Mouse (Mus musculus) fibroblast of lung, adult 2 months (primary cell): Measurements from ENCODE around the gene Cyth1.

Experiments used
- DNase-seq: peaks from one replicate; pipeline ENCODE4 v3.0.0-alpha.2; 2011; ENCODE audit warnings: low read depth

Cyth1 gene

DNA sequence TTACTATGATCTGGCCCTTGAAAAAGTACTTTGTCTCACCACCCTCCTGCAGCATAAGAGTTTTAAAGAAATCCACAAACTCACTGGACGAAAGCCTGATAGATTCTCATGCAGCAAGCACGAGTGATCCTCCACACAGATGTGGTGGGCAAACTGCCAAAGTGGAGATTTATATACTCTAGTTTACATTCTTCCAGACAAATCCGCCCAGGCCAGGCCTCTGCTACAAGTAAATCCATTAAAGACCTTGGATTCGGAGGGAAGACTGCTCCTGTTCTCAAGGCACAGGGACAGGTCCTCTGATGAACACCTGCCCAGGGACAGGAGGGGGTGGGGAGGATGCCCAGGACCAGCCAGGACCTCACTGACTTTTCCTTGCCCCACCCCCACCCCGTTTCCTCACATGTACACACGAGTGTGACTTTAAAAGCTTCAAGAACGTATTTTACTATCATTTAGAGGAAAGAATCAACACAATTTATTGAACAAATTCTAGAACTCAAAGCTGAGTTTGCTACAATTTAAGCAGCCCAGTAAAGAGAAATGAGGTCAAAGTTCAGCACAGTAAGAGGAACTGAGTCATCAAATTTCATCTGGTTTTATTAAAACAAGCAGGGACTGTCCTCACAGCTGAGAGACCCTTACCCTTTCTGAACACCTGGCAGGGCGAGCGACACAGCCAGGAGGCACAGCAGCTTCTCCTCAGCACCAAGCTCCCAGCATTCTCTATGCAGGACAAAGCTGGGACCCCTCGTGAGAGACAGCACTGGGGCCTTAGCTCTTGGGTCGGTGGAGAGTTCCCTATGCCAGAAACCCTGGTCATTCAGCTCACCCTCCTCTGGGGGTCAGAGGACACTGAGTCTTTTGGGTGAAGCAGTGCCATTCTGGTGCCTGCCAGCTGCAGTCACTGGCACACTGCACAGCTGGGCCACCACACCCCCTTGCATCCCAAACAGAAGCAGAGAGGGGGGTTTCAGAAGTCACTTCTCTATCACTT is 47.3 kb downstream of the Cyth1 start:
- no peak for DNase-seq

- no peak for DNase-seq
Measured at GRCm38 (mm10) chr11:118198296-118198600, 50.1 kb downstream of the Cyth1 start.

DNA sequence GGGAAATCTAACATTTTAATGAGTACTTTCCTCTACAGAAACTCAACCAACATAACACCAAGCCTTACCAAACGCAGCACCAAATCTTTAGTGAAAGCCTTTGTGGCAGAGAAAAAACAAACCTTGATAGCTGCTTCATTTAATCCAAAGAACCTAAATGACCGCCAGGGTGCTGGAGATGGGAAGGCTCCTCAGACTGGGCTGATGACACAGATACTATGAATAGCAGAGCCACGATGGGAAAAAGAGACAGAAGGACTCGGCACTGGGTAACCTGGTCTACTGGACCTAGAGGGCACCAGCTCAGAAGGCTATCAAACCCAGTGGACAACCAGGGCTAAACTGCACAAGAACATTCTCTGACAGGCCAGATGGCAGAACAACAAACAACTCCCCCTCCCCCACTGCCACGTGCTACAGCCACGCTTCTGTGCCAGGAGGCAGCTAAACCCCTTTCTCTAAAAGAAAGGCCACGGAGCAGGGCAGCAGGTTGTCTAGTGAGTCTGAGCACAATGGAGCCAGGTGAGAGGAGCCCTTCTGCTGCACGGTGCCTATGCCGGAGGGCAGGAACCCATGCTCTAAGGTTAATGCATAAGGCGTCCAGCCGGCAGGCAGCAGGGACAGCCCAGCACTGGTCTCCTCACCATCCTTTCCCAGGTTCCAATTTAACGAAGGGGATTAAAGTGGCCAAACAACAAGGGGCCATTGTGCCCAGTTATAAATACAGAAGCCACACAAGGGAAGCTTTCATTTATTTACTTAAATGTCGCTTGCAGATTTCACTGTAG is 50.7 kb downstream of the Cyth1 start:
- DNase-seq: no peak

GRCm38 (mm10) chr11:118196824-118197388 is 51.5 kb downstream of the Cyth1 start:
- no peak for DNase-seq

- DNase-seq: no peak
Measured at GRCm38 (mm10) chr11:118193390-118194147, 54.8 kb downstream of the Cyth1 start.

DNA sequence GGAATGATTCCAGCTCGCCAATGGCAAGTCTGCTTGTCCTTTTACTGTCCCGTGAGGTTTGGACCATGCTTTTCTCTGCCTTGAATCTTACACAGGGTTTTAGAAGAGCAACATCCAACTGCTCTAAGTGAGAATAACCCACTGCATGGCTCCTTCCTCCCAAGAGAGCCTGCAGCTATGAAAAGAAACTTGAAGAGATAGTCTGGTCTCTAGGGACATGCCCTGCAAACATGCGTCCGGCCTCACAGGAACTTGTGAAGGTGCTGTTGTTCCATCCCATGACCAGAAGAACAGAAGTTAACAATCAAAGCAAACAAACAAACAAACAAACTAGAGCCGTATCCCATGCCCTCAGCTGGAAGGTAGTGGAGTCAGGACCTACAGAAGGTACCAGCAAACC is 55.4 kb downstream of the Cyth1 start:
- no peak for DNase-seq

- DNase-seq: no peak
Measured at GRCm38 (mm10) chr11:118182768-118183167, 65.6 kb downstream of the Cyth1 start.

DNA sequence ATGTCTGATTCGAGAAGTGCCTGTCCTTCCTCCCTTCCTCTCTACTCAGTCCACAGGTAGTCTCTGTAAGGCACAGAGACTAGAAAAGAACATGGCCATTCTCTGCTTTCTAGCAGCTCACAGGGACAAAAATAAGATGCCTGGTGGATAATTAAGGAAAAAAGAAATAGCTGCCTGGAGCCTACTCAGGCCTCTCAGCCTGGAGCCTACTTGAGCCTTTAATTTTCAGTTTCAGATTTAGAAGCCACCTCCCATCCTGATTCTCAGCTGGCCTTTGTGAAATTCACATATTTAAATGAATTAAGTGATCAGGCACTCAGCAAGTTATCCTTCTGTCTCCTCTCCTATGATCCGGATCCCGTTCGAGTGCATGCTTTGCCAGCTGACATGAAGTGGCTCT is 66.0 kb downstream of the Cyth1 start:
- DNase-seq: no peak

- DNase-seq: no peak
Measured at GRCm38 (mm10) chr11:118180199-118180598, 68.2 kb downstream of the Cyth1 start.

DNA sequence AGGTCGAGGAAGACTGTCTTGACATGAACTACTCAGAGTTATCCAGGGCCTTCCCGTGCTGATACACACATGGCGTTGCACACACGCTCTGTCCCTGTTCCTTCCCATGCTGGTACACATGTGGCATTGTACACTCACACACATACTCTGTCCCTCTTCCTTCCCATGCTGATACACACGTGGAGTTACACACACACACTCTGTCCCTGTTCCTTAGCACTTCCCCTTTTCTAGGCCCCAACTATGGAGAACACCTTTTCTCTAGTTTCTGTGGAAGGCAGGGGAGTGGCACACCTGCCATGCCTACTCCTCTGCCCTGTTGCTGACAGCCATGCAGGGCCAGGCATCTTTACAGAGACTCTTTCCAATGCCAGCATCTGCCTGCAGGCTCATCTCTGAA is 70.2 kb downstream of the Cyth1 start:
- DNase-seq: no peak

DNA sequence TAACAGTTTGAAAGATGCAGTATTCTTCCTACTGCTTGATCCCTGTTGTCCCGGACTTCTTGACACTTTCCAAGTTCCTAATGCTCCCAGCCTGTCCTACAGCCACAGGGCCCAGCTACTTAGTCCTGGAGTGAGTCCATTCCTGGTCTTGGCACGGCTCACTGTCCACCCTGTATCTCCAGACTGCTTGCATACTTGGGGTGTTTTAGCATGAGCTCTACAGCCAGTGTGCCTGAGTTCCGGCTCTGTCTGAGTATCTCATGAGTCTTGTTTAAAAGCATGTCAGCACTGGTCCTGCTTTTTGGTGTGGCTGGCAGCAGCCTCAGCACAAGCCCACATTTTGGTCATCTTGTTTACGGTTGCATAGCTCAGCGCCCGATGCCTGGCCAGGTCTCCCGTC is 73.6 kb downstream of the Cyth1 start:
- peak; percentile 78 for DNase-seq

GRCm38 (mm10) chr11:118172768-118173167 is 75.6 kb downstream of the Cyth1 start:
- DNase-seq: no peak

DNA sequence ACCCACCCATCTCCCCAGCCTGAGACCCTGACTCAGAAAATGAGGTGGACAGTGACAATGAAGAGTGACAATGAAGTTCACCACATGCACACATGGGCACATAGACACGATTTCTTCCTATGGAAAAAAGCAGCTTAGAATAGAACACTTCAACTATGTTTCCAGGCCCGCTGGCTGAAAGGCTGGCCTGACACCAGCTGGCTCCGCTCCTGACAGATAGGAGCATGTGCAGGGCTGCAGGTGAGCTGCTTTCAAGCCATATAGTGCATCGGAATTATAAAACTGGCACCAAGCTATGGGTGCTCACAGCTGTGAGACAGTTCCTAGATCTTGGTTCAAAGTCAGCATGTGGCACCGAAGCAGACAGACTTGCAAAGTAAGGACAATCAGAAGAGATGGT is 78.1 kb downstream of the Cyth1 start:
- no peak for DNase-seq

GRCm38 (mm10) chr11:118168714-118169113 is 79.7 kb downstream of the Cyth1 start:
- DNase-seq: no peak

DNA sequence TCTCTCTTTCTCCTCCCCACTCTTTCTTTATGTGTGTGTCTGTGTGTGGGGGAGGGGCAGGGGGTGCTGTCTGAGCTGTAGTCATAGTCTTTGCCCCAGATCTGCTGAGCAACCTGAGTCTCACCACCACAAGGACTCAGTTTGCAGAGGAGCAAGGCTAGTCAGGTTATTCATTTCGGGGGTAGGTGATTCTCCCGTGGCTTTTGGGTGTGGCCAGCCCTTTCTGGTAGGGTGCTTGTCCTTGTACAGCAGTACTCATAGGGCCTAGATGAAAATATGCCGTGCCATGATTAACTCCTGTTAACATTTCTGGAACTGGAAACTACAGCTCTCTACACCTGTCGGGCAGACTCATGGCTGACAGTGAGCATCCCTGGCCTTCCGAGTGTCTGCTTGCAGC is 81.8 kb downstream of the Cyth1 start:
- DNase-seq: no peak

GRCm38 (mm10) chr11:118165681-118166080 is 82.7 kb downstream of the Cyth1 start:
- no peak for DNase-seq

DNA sequence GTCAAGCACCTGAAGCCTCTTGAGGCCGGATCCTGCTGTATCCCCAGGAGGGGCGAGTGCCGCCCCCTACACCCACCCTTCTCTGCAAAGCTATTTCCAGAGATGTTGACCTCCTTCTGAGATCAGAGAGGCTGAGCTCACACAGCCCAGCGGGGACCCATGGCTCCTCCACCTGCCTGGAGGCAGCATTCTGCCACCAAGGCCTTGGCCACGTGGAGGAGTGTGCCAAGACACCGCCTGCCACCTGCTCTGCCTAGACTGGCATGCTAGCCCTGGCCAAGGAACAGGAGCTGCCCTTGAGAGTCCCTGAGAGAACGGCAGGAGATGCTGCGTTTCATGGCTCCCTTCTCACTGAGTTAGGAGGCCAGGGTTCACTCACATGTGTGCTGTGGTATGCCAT is 83.8 kb downstream of the Cyth1 start:
- DNase-seq: no peak

GRCm38 (mm10) chr11:118162245-118162644 is 86.1 kb downstream of the Cyth1 start:
- no peak for DNase-seq

DNA sequence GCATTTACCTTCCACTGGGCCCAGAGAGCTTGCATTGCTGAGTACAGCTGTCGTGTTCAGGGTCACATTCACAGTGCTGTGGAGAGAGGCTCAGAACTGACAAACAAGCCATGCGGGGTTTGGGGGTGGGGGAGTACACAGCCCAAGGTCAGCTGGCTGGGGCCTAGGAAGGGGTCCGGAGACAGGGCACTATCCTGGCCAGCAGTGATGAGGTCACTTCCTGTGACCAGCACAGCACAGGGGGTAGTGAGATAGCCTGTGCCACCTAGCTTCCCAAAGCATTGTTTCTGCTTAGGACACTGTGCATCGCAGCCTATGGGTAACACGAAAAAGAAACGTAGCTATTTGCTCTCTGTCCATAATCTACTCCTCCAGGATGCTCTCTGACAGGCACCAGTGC is 87.2 kb downstream of the Cyth1 start:
- DNase-seq: no peak

DNA sequence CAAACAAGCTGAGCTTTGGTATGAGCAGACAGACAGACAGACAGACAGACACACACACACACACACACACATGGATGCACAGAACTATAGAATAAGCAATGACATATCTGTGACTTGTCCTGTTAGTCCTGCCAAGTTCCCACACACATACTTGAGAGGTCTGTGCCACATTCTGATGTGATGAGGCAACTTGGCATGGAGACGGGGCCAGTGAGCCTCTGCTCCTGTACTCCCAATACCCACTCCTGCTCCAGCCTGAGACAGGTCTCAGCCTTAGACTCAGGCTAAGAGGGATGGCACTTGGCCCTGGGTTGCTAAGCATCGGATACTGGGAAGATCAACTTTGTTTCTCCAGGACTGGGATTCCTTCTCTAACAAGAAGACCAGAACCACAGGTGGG is 87.6 kb downstream of the Cyth1 start:
- no peak for DNase-seq

DNA sequence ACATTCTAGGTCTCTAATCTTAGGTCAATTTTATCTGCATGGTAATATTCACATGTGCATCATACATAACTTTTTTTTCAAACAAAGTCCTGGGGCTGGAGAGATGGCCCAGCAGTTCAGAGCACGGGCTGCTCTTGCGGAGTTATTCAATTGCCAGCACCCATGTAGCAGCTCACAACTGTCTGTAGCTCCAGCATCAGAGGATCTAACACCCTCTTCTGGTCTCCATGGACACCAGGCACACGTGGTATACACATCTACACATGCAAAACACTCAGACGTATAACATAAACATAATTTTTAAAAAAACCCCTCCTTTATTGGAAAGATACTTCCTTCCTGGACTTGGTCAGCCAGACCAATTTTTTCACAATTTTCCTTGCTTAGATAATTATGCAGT is 89.6 kb downstream of the Cyth1 start:
- DNase-seq: no peak

- DNase-seq: no peak
Measured at GRCm38 (mm10) chr11:118156480-118157060, 91.8 kb downstream of the Cyth1 start.
